Mouse (Mus musculus) liver, embryonic 14.5 days (tissue): ENCODE measurements around the gene Uox.
A peak's percentile ranks its signal among the peaks of the same experiment; 100 is the strongest.

Experiments used
- CTCF ChIP-seq: IDR thresholded peaks from 2 replicates; pipeline ENCODE4 v1.5.1; 2016; ENCODE audit warnings: antibody characterized with exemption, low read depth, control low read depth
- EP300 ChIP-seq: IDR thresholded peaks from 2 replicates; pipeline ENCODE4 v1.6.1; 2016; ENCODE audit warnings: antibody characterized with exemption, low read depth

DNA sequence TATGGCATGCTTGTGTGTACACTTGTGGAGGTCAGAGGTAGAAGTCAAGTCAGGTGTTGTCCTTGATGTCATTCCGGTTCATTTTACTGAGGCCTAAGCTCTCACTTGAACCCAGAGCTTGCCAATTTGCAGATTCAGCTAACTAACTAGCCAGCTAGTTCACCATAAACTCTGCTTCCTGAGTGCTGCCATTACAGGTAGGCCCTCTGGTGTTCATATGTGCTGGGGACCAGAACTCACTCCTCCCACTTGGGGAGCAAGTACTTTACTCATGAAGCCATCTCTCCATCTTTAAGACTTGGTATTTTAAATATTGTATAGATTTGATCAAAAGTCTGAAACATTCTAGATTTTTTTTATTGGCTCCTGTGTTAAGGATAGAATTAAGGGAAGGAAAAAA, 13.7 kb upstream of the Uox start:
- TF ChIP-seq CTCF (0 out of 2 replicates have a peak, but pooled peaks have one; percentile 16), EP300 (no peak)
